Mouse (Mus musculus) bone marrow, adult 2 months (tissue): Measurements from ENCODE around the gene Mapkbp1. TPM values are rescaled to one million over a fixed set of nuclear protein-coding genes. Genes with fewer than 3 reads are reported as not detected.

Source experiments
- H3K27ac ChIP-seq: fragments of 200-500 bp; 2 replicates; pipeline ENCODE4 v1.5.1; 2012; ENCODE audit warnings: low read depth, mild to moderate bottlenecking, control low read depth, inconsistent platforms, low read length; ENCODE audit not compliant: control insufficient read depth, poor library complexity, insufficient read depth
- H3K4me1 ChIP-seq: fragments of 200-500 bp; 2 replicates; pipeline ENCODE4 v1.6.1; 2011; ENCODE audit warnings: low read length; ENCODE audit not compliant: control insufficient read depth, insufficient read depth
- H3K4me3 ChIP-seq: fragments of 200-500 bp; replicated peaks from 2 replicates; pipeline ENCODE3; 2011; ENCODE audit warnings: mild to moderate bottlenecking, low read depth, low read length, control low read depth; ENCODE audit not compliant: control insufficient read depth
- CTCF ChIP-seq: fragments of 200-500 bp; IDR thresholded peaks from 2 replicates; pipeline ENCODE4 v1.5.1; 2011; ENCODE audit warnings: low read length, control low read depth; ENCODE audit not compliant: control insufficient read depth, insufficient read depth
- POLR2A ChIP-seq: fragments of 200-500 bp; IDR thresholded peaks from 2 replicates; pipeline ENCODE4 v1.6.1; 2011; ENCODE audit warnings: low read depth, mild to moderate bottlenecking, control low read depth, low read length, borderline replicate concordance; ENCODE audit not compliant: control insufficient read depth
- WGBS: fragments of 180-500 bp; shearing (Covaris S2); methylation state at CpG from one replicate; pipeline ENCODE4 v1.1.7; 2018; 5-methylcytosine and 5-hydroxymethylcytosine counted together
- polyA plus RNA-seq: library from polyadenylated mRNA; stranded (reverse); fragments of >200 nt; gene quantifications from 2 replicates; pipeline ENCODE4 v1.2.4, GENCODE M21; 2011; ENCODE audit warnings: low replicate concordance; ENCODE audit not compliant: missing spikeins, insufficient read depth, insufficient read length

Mapkbp1 gene
- polyA plus RNA-seq, 1 experiment = 6.6 TPM

- TF ChIP-seq POLR2A (no peak), CTCF (no peak)
- 92% methylated on average over 2 of the region's 2 CpGs for WGBS
- no peak overlapping the region for H3K27ac ChIP-seq
Observed at GRCm38 (mm10) chr2:120013831-120014486, 41.5 kb downstream of the Mapkbp1 start.

GRCm38 (mm10) chr2:120015882-120016281 is 43.4 kb downstream of the Mapkbp1 start:
- no peak for TF ChIP-seq POLR2A
- TF ChIP-seq CTCF = no peak
- no peak overlapping the region for H3K27ac ChIP-seq
- 67% methylated on average over 4 of the region's 4 CpGs for WGBS
- H3K4me1 ChIP-seq = no peaks in the 10 kb centered on the region
- no peak overlapping the region for H3K4me3 ChIP-seq

More at GRCm38 (mm10) chr2:120013831-120014486, 41.5 kb downstream of the Mapkbp1 start:
- no peaks in the 10 kb centered on the region for H3K4me1 ChIP-seq
- no peak overlapping the region for H3K4me3 ChIP-seq

GRCm38 (mm10) chr2:120017599-120017998 is 45.1 kb downstream of the Mapkbp1 start:
- Histone ChIP-seq H3K4me1 (no peaks in the 10 kb centered on the region), H3K27ac (no peak overlapping the region), H3K4me3 (no peak overlapping the region)
- 90% methylated on average over 12 of the region's 12 CpGs for WGBS
- TF ChIP-seq POLR2A (no peak), CTCF (no peak)

- 80% methylated on average over 5 of the region's 5 CpGs for WGBS
- peaks cover 2% of the 10 kb centered on the region; the same call in 1 of the 2 replicates for H3K4me1 ChIP-seq
- TF ChIP-seq CTCF (no peak), POLR2A (no peak)
- no peak overlapping the region for H3K4me3 ChIP-seq
- no peak overlapping the region for H3K27ac ChIP-seq
Observed at GRCm38 (mm10) chr2:120024337-120024736, 51.8 kb downstream of the Mapkbp1 start.

GRCm38 (mm10) chr2:120026984-120027949 is 54.8 kb downstream of the Mapkbp1 start, which contains the start of the genes Jmjd7 and Gm28042:
TSS of gene Jmjd7 (plus strand) at chr2:120027483.
TSS of gene Gm28042 (plus strand) at chr2:120027493.
- WGBS = 4% methylated on average over 50 of the region's 50 CpGs
- no peak for TF ChIP-seq CTCF
- peak; percentile 91; the same call in 1 of the 2 replicates for TF ChIP-seq POLR2A
- peaks cover 2% of the 10 kb centered on the region; the same call in 1 of the 2 replicates for H3K4me1 ChIP-seq
- H3K4me3 ChIP-seq = peak within 1 kb of the TSS; percentile 79
- peak within 1 kb of the TSS; percentile 49 for H3K27ac ChIP-seq

- Histone ChIP-seq H3K4me3 (peak overlapping the region; percentile 79), H3K4me1 (peaks cover 2% of the 10 kb centered on the region; the same call in 1 of the 2 replicates), H3K27ac (no peak overlapping the region)
- TF ChIP-seq CTCF (no peak), POLR2A (no peak)
- 53% methylated on average over 3 of the region's 3 CpGs for WGBS
Observed at GRCm38 (mm10) chr2:120027950-120028331, 55.4 kb downstream of the Mapkbp1 start.

GRCm38 (mm10) chr2:120030380-120030779 is 57.9 kb downstream of the Mapkbp1 start:
- peaks cover 2% of the 10 kb centered on the region; the same call in 1 of the 2 replicates for H3K4me1 ChIP-seq
- H3K27ac ChIP-seq = no peak overlapping the region
- TF ChIP-seq POLR2A = no peak
- TF ChIP-seq CTCF = no peak
- no peak overlapping the region for H3K4me3 ChIP-seq
- WGBS = 76% methylated on average over 8 of the region's 8 CpGs

GRCm38 (mm10) chr2:120032726-120033467 is 60.4 kb downstream of the Mapkbp1 start, which contains the start of gene Pla2g4b:
TSS of gene Pla2g4b (plus strand) at chr2:120033417.
- no peak within 1 kb of the TSS for H3K27ac ChIP-seq
- TF ChIP-seq POLR2A (no peak), CTCF (no peak)
- WGBS = 76% methylated on average over 12 of the region's 12 CpGs
- peaks cover 1% of the 10 kb centered on the region; the same call in 1 of the 2 replicates for H3K4me1 ChIP-seq
- H3K4me3 ChIP-seq = no peak within 1 kb of the TSS
